Mouse (Mus musculus): ENCODE measurements at regions not wholly inside any gene's neighbourhood (a gene's known extent, or its start where the extent isn't known, plus 50 kb on each side); places are given as distances from the start of the nearest gene placed in this dataset.

DNA sequence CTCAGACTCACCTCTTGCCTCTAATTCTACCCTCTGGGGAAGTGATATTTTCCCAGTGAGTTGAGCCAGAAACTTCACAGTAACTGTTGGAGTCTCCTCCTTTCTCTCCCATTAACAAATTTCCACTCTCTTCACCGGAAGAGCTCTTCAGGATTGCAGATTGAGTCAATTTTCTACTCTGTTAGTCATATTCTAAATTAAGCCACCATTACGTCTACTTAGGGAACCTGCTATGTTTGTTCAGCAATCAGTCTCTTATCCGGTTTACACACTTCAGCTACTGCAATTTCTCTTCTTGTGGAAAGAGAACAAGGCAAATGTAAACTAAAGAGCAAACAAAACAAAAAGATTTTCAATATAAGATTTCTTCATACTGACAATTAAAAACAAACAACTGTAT lies 644.6 kb downstream of the Bckdhb start:
- Histone ChIP-seq H3K27me3 (no peaks in the 10 kb centered on the region), H3K9ac (replicated peaks) (no peak overlapping the region), H3K4me1 (replicated peaks) (no peaks in the 10 kb centered on the region), H3K4me3 (replicated peaks) (no peak overlapping the region), H3K4me2 (no peak overlapping the region), H3K27ac (no peak overlapping the region), H3K36me3 (no peaks in the 10 kb centered on the region), H3K9me3 (no peaks in the 10 kb centered on the region)
- 88% methylated on average over 3 of the region's 3 CpGs for WGBS
- ATAC-seq (ENCODE audit: insufficient number of reproducible peaks, insufficient read depth, low FRiP score, low TSS enrichment, low read depth) = no peak

DNA sequence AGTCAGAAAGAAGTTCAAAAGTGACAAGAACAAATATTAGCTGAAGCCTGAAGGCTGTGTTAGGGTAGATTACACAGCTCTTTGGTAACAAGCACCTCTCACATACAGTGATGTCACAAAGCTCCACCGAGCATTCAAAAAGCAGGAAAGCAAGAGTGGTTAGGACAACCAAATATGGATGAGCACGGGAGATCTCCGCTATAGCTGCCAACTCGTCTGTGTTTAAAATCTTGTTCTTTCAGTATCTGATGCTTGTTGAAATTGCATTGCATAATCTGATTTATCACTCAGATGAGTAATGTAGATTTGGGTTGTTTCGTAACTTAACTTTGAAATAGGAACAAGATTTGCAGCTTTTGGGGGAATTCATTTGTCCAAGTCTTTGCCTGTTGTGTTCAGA lies 652.8 kb downstream of the Bckdhb start:
- H3K4me1 ChIP-seq (replicated peaks) = no peaks in the 10 kb centered on the region
- no peak overlapping the region for H3K9ac ChIP-seq (replicated peaks)
- H3K9me3 ChIP-seq = no peaks in the 10 kb centered on the region
- ATAC-seq (ENCODE audit: insufficient number of reproducible peaks, insufficient read depth, low FRiP score, low TSS enrichment, low read depth) = no peak
- H3K27ac ChIP-seq = no peak overlapping the region
- no peak overlapping the region for H3K4me3 ChIP-seq (replicated peaks)
- H3K27me3 ChIP-seq = no peaks in the 10 kb centered on the region
- H3K36me3 ChIP-seq = no peaks in the 10 kb centered on the region
- 91% methylated on average over 5 of the region's 5 CpGs for WGBS
- no peak overlapping the region for H3K4me2 ChIP-seq

DNA sequence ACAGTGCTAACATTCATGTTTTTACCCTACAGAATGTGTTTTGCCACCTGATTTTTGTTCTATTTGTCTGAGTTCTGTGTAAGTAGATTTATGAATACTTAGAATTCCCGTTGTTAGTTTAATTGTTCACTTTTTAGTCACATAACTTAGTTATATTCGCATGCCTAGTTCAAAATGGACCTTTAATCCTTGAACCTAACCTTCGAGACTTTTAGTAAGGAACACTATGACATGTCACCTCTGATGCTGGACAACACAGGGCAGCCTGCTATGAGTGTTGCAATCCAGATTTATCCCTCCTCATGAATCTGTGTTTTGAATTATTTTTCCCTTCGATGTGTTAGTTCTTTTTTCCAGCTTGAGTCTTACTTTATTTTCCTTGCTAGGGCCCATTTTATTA lies 662.8 kb downstream of the Bckdhb start:
- Histone ChIP-seq H3K27ac (no peak overlapping the region), H3K36me3 (no peaks in the 10 kb centered on the region), H3K9ac (replicated peaks) (no peak overlapping the region), H3K4me3 (replicated peaks) (no peak overlapping the region), H3K4me2 (no peak overlapping the region), H3K27me3 (no peaks in the 10 kb centered on the region), H3K9me3 (no peaks in the 10 kb centered on the region), H3K4me1 (replicated peaks) (no peaks in the 10 kb centered on the region)
- ATAC-seq (ENCODE audit: insufficient number of reproducible peaks, insufficient read depth, low FRiP score, low TSS enrichment, low read depth) = no peak
- WGBS = 85% methylated on average over 4 of the region's 4 CpGs

DNA sequence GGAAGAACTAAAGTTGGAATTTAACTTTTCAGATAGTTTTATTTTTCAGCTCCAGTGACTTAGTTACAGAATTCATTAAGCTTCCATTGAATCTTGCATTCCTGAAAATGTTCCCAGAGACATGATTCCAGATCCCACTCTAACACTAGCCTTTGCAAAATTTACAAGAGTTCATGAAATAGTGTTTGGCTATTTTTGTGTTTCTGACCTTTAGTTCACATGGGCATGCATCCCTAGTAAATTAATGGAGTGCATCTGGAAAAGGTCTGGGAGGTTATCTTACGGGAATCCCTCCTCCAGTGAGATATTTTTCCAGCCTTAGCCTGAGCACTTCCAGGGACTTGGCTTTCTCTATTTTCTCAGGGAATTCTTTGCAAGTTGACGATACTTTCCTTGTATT lies 669.8 kb downstream of the Bckdhb start:
- H3K36me3 ChIP-seq = no peaks in the 10 kb centered on the region
- H3K4me1 ChIP-seq (replicated peaks) = no peaks in the 10 kb centered on the region
- 85% methylated on average over 2 of the region's 2 CpGs for WGBS
- H3K4me3 ChIP-seq (replicated peaks) = no peak overlapping the region
- no peak overlapping the region for H3K4me2 ChIP-seq
- no peak for ATAC-seq (ENCODE audit: insufficient number of reproducible peaks, insufficient read depth, low FRiP score, low TSS enrichment, low read depth)
- no peaks in the 10 kb centered on the region for H3K9me3 ChIP-seq
- no peaks in the 10 kb centered on the region for H3K27me3 ChIP-seq
- H3K27ac ChIP-seq = no peak overlapping the region
- H3K9ac ChIP-seq (replicated peaks) = no peak overlapping the region
